Mouse (Mus musculus): Measurements from ENCODE around the gene Pdk2. TPM values are rescaled to one million over a fixed set of nuclear protein-coding genes. Genes with fewer than 3 reads are reported as not detected.

Pdk2 gene
- polyA plus RNA-seq, 1 experiment from 2014 or later = 113 TPM

GRCm38 (mm10) chr11:94988780-94989561 is 52.2 kb downstream of the Pdk2 start:
- Histone ChIP-seq H3K9ac (ENCODE audit: low read length) (peak overlapping the region; percentile 94), H3K27me3 (ENCODE audit: control insufficient read depth, insufficient read depth, low read length) (no peaks in the 10 kb centered on the region), H3K4me3 (ENCODE audit: control insufficient read depth in 1 of 2, insufficient read depth in 1 of 2, low read depth in 1 of 2, low read length in 2 of 2) (peak overlapping the region; percentile 59 to 81), H3K9me3 (ENCODE audit: control insufficient read depth, low read length) (no peaks in the 10 kb centered on the region), H3K4me2 (ENCODE audit: low read length) (peak overlapping the region; percentile 96), H3K27ac (replicated peaks in 1 of 2; ENCODE audit: control insufficient read depth in 1 of 2, insufficient read depth in 1 of 2, low read depth in 2 of 2, low read length in 2 of 2) (peak overlapping the region; percentile 93 to 95), H3K4me1 (ENCODE audit: control insufficient read depth in 2 of 2, insufficient read depth in 2 of 2, low read length in 2 of 2) (peaks cover 33 to 52% of the 10 kb centered on the region in 2 experiments), H3K36me3 (ENCODE audit: control insufficient read depth, insufficient read depth, low read length) (0 out of 2 replicates have a peak, but pooled peaks cover 4% of the 10 kb centered on the region)
- WGBS = 16% methylated on average over 10 of the region's 10 CpGs
- no peak for ATAC-seq (ENCODE audit: insufficient number of reproducible peaks, insufficient read depth, low FRiP score, low read depth)

GRCm38 (mm10) chr11:94987851-94988250 is 53.3 kb downstream of the Pdk2 start:
- Histone ChIP-seq H3K36me3 (ENCODE audit: control insufficient read depth, insufficient read depth, low read length) (no peaks in the 10 kb centered on the region), H3K4me2 (ENCODE audit: low read length) (no peak overlapping the region), H3K9me3 (ENCODE audit: control insufficient read depth, low read length) (no peaks in the 10 kb centered on the region), H3K4me3 (ENCODE audit: control insufficient read depth in 1 of 2, insufficient read depth in 1 of 2, low read depth in 1 of 2, low read length in 2 of 2) (no peak overlapping the region), H3K9ac (ENCODE audit: low read length) (no peak overlapping the region), H3K4me1 (ENCODE audit: control insufficient read depth in 2 of 2, insufficient read depth in 2 of 2, low read length in 2 of 2) (peaks cover 23 to 41% of the 10 kb centered on the region in 2 experiments), H3K27ac (replicated peaks in 1 of 2; ENCODE audit: control insufficient read depth in 1 of 2, insufficient read depth in 1 of 2, low read depth in 2 of 2, low read length in 2 of 2) (no peak overlapping the region), H3K27me3 (ENCODE audit: control insufficient read depth, insufficient read depth, low read length) (no peaks in the 10 kb centered on the region)
- WGBS = 76% methylated on average over 8 of the region's 8 CpGs
- no peak for ATAC-seq (ENCODE audit: insufficient number of reproducible peaks, insufficient read depth, low FRiP score, low read depth)

GRCm38 (mm10) chr11:94987341-94987740 is 53.8 kb downstream of the Pdk2 start:
- Histone ChIP-seq H3K9ac (ENCODE audit: low read length) (no peak overlapping the region), H3K27me3 (ENCODE audit: control insufficient read depth, insufficient read depth, low read length) (no peaks in the 10 kb centered on the region), H3K4me3 (ENCODE audit: control insufficient read depth in 1 of 2, insufficient read depth in 1 of 2, low read depth in 1 of 2, low read length in 2 of 2) (no peak overlapping the region), H3K36me3 (ENCODE audit: control insufficient read depth, insufficient read depth, low read length) (no peaks in the 10 kb centered on the region), H3K4me1 (ENCODE audit: control insufficient read depth in 2 of 2, insufficient read depth in 2 of 2, low read length in 2 of 2) (peaks cover 23 to 37% of the 10 kb centered on the region in 2 experiments), H3K4me2 (ENCODE audit: low read length) (no peak overlapping the region), H3K9me3 (ENCODE audit: control insufficient read depth, low read length) (no peaks in the 10 kb centered on the region), H3K27ac (replicated peaks in 1 of 2; ENCODE audit: control insufficient read depth in 1 of 2, insufficient read depth in 1 of 2, low read depth in 2 of 2, low read length in 2 of 2) (no peak overlapping the region; a peak in 1 of 4 replicates)
- ATAC-seq (ENCODE audit: insufficient number of reproducible peaks, insufficient read depth, low FRiP score, low read depth) = no peak
- WGBS = 55% methylated on average over 6 of the region's 6 CpGs

- no peaks in the 10 kb centered on the region for H3K36me3 ChIP-seq (ENCODE audit: control insufficient read depth, insufficient read depth, low read length)
- ATAC-seq (ENCODE audit: insufficient number of reproducible peaks, insufficient read depth, low FRiP score, low read depth) = no peak
- no peak overlapping the region for H3K27ac ChIP-seq (replicated peaks in 1 of 2; ENCODE audit: control insufficient read depth in 1 of 2, insufficient read depth in 1 of 2, low read depth in 2 of 2, low read length in 2 of 2)
- 63% methylated on average over 2 of the region's 2 CpGs for WGBS
- no peak overlapping the region for H3K4me3 ChIP-seq (ENCODE audit: control insufficient read depth in 1 of 2, insufficient read depth in 1 of 2, low read depth in 1 of 2, low read length in 2 of 2)
- no peak overlapping the region for H3K9ac ChIP-seq (ENCODE audit: low read length)
- H3K4me1 ChIP-seq (ENCODE audit: control insufficient read depth in 2 of 2, insufficient read depth in 2 of 2, low read length in 2 of 2) = peaks cover 23 to 37% of the 10 kb centered on the region in 2 experiments
- no peaks in the 10 kb centered on the region for H3K27me3 ChIP-seq (ENCODE audit: control insufficient read depth, insufficient read depth, low read length)
- no peak overlapping the region for H3K4me2 ChIP-seq (ENCODE audit: low read length)
- H3K9me3 ChIP-seq (ENCODE audit: control insufficient read depth, low read length) = no peaks in the 10 kb centered on the region
Observed at GRCm38 (mm10) chr11:94986435-94986834, 54.7 kb downstream of the Pdk2 start.

GRCm38 (mm10) chr11:94985822-94986221 is 55.3 kb downstream of the Pdk2 start:
- no peak for ATAC-seq (ENCODE audit: insufficient number of reproducible peaks, insufficient read depth, low FRiP score, low read depth)
- WGBS = 78% methylated on average over 5 of the region's 5 CpGs

GRCm38 (mm10) chr11:94985140-94985539 is 56.0 kb downstream of the Pdk2 start:
- Histone ChIP-seq H3K36me3 (ENCODE audit: control insufficient read depth, insufficient read depth, low read length) (no peaks in the 10 kb centered on the region), H3K4me1 (ENCODE audit: control insufficient read depth in 2 of 2, insufficient read depth in 2 of 2, low read length in 2 of 2) (peaks cover 20 to 32% of the 10 kb centered on the region in 2 experiments), H3K27me3 (ENCODE audit: control insufficient read depth, insufficient read depth, low read length) (no peaks in the 10 kb centered on the region), H3K27ac (replicated peaks in 1 of 2; ENCODE audit: control insufficient read depth in 1 of 2, insufficient read depth in 1 of 2, low read depth in 2 of 2, low read length in 2 of 2) (no peak overlapping the region), H3K9ac (ENCODE audit: low read length) (no peak overlapping the region), H3K4me3 (ENCODE audit: control insufficient read depth in 1 of 2, insufficient read depth in 1 of 2, low read depth in 1 of 2, low read length in 2 of 2) (no peak overlapping the region), H3K9me3 (ENCODE audit: control insufficient read depth, low read length) (no peaks in the 10 kb centered on the region), H3K4me2 (ENCODE audit: low read length) (no peak overlapping the region)
- no peak for ATAC-seq (ENCODE audit: insufficient number of reproducible peaks, insufficient read depth, low FRiP score, low read depth)
- WGBS = 41% methylated on average over 1 of the region's 1 CpGs

More at GRCm38 (mm10) chr11:94985822-94986221, 55.3 kb downstream of the Pdk2 start:
- H3K4me1 ChIP-seq (ENCODE audit: control insufficient read depth in 2 of 2, insufficient read depth in 2 of 2, low read length in 2 of 2) = peaks cover 23 to 37% of the 10 kb centered on the region in 2 experiments
- H3K4me2 ChIP-seq (ENCODE audit: low read length) = no peak overlapping the region
- H3K27ac ChIP-seq (replicated peaks in 1 of 2; ENCODE audit: control insufficient read depth in 1 of 2, insufficient read depth in 1 of 2, low read depth in 2 of 2, low read length in 2 of 2) = no peak overlapping the region
- no peaks in the 10 kb centered on the region for H3K9me3 ChIP-seq (ENCODE audit: control insufficient read depth, low read length)
- H3K4me3 ChIP-seq (ENCODE audit: control insufficient read depth in 1 of 2, insufficient read depth in 1 of 2, low read depth in 1 of 2, low read length in 2 of 2) = no peak overlapping the region
- no peak overlapping the region for H3K9ac ChIP-seq (ENCODE audit: low read length)
- no peaks in the 10 kb centered on the region for H3K27me3 ChIP-seq (ENCODE audit: control insufficient read depth, insufficient read depth, low read length)
- H3K36me3 ChIP-seq (ENCODE audit: control insufficient read depth, insufficient read depth, low read length) = no peaks in the 10 kb centered on the region

GRCm38 (mm10) chr11:94979462-94980179 is 61.5 kb downstream of the Pdk2 start:
- peak overlapping the region; percentile 30 to 45; a peak in 3 of 4 replicates for H3K27ac ChIP-seq (replicated peaks in 1 of 2; ENCODE audit: control insufficient read depth in 1 of 2, insufficient read depth in 1 of 2, low read depth in 2 of 2, low read length in 2 of 2)
- no peak for ATAC-seq (ENCODE audit: insufficient number of reproducible peaks, insufficient read depth, low FRiP score, low read depth)
- 0 out of 4 replicates have a peak overlapping the region, but pooled peaks of 1 of the 2 experiments have one; percentile 15 for H3K4me3 ChIP-seq (ENCODE audit: control insufficient read depth in 1 of 2, insufficient read depth in 1 of 2, low read depth in 1 of 2, low read length in 2 of 2)

More at GRCm38 (mm10) chr11:94979462-94980179, 61.5 kb downstream of the Pdk2 start:
- Histone ChIP-seq H3K4me1 (ENCODE audit: control insufficient read depth in 2 of 2, insufficient read depth in 2 of 2, low read length in 2 of 2) (peaks cover 26 to 34% of the 10 kb centered on the region in 2 experiments), H3K36me3 (ENCODE audit: control insufficient read depth, insufficient read depth, low read length) (no peaks in the 10 kb centered on the region), H3K9me3 (ENCODE audit: control insufficient read depth, low read length) (no peaks in the 10 kb centered on the region), H3K9ac (ENCODE audit: low read length) (peak overlapping the region; percentile 49; the same call in 1 of the 2 replicates), H3K4me2 (ENCODE audit: low read length) (peak overlapping the region; percentile 50), H3K27me3 (ENCODE audit: control insufficient read depth, insufficient read depth, low read length) (no peaks in the 10 kb centered on the region)
- WGBS = 75% methylated on average over 11 of the region's 11 CpGs

Measured in heart, embryonic 14.5 days (tissue).